Mouse (Mus musculus) right cerebral cortex, postnatal 14 days (tissue): ENCODE data around the gene Ybx2.
A peak's percentile ranks its signal among the peaks of the same experiment; 100 is the strongest.

Source experiments
- DNase-seq: peaks from one replicate; pipeline ENCODE4 v3.0.0; 2022

Ybx2 gene

GRCm38 (mm10) chr11:69935137-69935879 lies at the start of gene Ybx2:
Gene Ybx2 (plus strand): TSS chr11:69935796.
- peak; percentile 90 for DNase-seq

- no peak for DNase-seq
Measured at GRCm38 (mm10) chr11:69886907-69887635, 48.5 kb upstream of the Ybx2 start.

GRCm38 (mm10) chr11:69891482-69891881 lies 44.1 kb upstream of the Ybx2 start:
- peak; percentile 56 for DNase-seq

- DNase-seq: no peak
Measured at GRCm38 (mm10) chr11:69894671-69895070, 40.9 kb upstream of the Ybx2 start.

- DNase-seq: no peak
Measured at GRCm38 (mm10) chr11:69895291-69895690, 40.3 kb upstream of the Ybx2 start, which contains the start of gene Acap1. Gene Acap1 (minus strand): TSS chr11:69895539.

- no peak for DNase-seq
Measured at GRCm38 (mm10) chr11:69899870-69900269, 35.7 kb upstream of the Ybx2 start.

GRCm38 (mm10) chr11:69900471-69901405 lies 34.9 kb upstream of the Ybx2 start, which contains the start of the genes 2810408A11Rik and Neurl4:
Gene 2810408A11Rik (minus strand): TSS chr11:69900987.
Gene Neurl4 (plus strand): TSS chr11:69901072.
- peak; percentile 83 for DNase-seq

- DNase-seq: peak; percentile 96
Measured at GRCm38 (mm10) chr11:69901406-69901846, 34.2 kb upstream of the Ybx2 start.

GRCm38 (mm10) chr11:69901993-69902392 lies 33.6 kb upstream of the Ybx2 start:
- DNase-seq: no peak

GRCm38 (mm10) chr11:69902972-69903371 lies 32.6 kb upstream of the Ybx2 start:
- no peak for DNase-seq

GRCm38 (mm10) chr11:69904311-69904710 lies 31.3 kb upstream of the Ybx2 start:
- no peak for DNase-seq

GRCm38 (mm10) chr11:69908645-69909044 lies 27.0 kb upstream of the Ybx2 start:
- no peak for DNase-seq

- DNase-seq: no peak
Measured at GRCm38 (mm10) chr11:69909174-69909573, 26.4 kb upstream of the Ybx2 start.

- no peak for DNase-seq
Measured at GRCm38 (mm10) chr11:69910177-69910576, 25.4 kb upstream of the Ybx2 start.

- no peak for DNase-seq
Measured at GRCm38 (mm10) chr11:69910781-69911560, 24.6 kb upstream of the Ybx2 start.

GRCm38 (mm10) chr11:69911701-69912100 lies 23.9 kb upstream of the Ybx2 start:
- DNase-seq: no peak

GRCm38 (mm10) chr11:69912716-69913530 lies 22.7 kb upstream of the Ybx2 start:
- no peak for DNase-seq

- peak; percentile 88 for DNase-seq
Measured at GRCm38 (mm10) chr11:69913554-69914371, 21.8 kb upstream of the Ybx2 start, which contains the start of gene Gps2. Gene Gps2 (plus strand): TSS chr11:69913888.

- no peak for DNase-seq
Measured at GRCm38 (mm10) chr11:69914372-69914764, 21.2 kb upstream of the Ybx2 start.

- no peak for DNase-seq
Measured at GRCm38 (mm10) chr11:69914917-69915430, 20.6 kb upstream of the Ybx2 start.
